Mouse (Mus musculus): ENCODE data around the gene Klra2.

- TF ChIP-seq CTCF (IDR thresholded peaks at IDR 0.05; ENCODE audit: low read depth) (no peak), EP300 (IDR thresholded peaks at IDR 0.05; ENCODE audit: low read depth) (no peak)
Measured at GRCm38 (mm10) chr6:131276659-131277058, 29.5 kb upstream of the Klra2 start.
